Mouse (Mus musculus): ENCODE results near the gene Slc39a11.

GRCm38 (mm10) chr11:113533931-113534330, 115.9 kb downstream of the Slc39a11 start:
- TF ChIP-seq POLR2A (IDR thresholded peaks at IDR 0.05; ENCODE audit: low read depth, low read length) (no peak), CTCF (IDR thresholded peaks at IDR 0.05; ENCODE audit: extremely low read depth, insufficient read length, insufficient replicate concordance, low read depth, low read length) (no peak)

All from small intestine, adult 2 months (tissue).